Mouse (Mus musculus): Measurements from ENCODE around the gene Zdhhc17. TPM values are rescaled to one million over a fixed set of nuclear protein-coding genes. Genes with fewer than 3 reads are reported as not detected.

Gene Zdhhc17
- polyA plus RNA-seq, 2 experiments from 2014 or later: 19.7 to 22.7 TPM

DNA sequence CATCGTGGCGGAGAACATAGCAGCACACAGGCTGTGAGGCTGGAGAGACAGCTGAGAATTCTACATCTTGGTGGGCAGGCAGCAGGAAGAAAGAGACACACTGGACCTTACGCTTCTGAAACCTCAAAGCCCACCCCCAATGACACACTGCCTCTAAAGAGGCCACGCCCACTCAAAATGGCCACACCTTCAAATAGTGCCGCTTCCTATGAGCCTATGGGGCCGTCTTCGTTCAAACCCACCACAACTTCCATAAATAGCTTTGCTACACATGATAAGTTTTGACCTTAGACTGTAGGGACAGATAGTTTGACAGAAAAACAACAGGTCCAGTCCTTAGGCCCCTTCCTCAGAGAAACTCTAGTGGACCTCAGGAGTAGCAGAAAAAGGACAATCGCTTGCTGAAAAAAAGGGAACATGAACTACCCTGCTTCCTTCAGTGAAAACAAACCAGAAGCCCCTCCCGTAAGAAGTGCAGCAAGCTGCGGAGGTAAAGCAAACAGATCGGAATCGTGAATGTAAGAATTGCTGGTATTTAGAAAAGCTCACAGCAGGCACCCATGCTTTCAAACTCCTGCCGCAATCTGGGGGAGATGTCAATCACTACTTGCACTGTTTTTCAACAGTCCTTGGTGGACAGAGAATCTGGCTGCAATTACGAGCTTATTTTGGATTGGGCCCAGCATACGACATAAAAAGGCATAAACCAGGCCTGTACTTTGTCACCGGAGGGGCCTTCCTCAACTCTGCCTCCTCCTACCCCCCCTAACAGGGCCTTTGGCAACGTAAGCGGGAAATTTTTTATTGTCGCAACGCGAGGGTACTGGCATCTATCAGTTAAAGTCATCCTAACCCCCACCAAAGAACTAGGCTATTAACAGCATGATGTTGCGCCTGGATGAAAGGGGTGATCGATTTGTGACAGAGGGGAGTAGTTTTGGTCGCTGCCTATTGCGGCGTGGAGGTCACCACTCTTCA is 91.2 kb downstream of the Zdhhc17 start:
- peak; percentile 2 for ATAC-seq

DNA sequence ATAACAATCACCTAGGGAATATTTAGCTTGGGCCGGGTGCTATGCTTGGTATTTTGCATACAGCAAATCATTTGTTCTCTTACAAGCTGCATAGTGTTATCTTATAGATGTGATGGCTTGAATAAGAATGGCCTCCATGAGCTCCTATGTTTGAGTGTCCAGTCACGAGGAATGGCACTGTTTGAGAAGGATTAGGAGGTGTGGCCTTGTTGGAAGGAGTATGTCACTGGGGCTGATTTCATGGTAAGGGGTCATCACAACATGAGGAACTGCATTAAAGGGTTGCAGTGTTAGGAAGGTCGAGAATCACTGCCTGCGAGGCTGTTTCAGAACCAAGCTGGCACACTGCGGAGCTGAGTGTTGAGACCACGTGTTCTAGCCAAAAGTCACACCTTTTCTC is 92.4 kb downstream of the Zdhhc17 start:
- ATAC-seq: no peak

DNA sequence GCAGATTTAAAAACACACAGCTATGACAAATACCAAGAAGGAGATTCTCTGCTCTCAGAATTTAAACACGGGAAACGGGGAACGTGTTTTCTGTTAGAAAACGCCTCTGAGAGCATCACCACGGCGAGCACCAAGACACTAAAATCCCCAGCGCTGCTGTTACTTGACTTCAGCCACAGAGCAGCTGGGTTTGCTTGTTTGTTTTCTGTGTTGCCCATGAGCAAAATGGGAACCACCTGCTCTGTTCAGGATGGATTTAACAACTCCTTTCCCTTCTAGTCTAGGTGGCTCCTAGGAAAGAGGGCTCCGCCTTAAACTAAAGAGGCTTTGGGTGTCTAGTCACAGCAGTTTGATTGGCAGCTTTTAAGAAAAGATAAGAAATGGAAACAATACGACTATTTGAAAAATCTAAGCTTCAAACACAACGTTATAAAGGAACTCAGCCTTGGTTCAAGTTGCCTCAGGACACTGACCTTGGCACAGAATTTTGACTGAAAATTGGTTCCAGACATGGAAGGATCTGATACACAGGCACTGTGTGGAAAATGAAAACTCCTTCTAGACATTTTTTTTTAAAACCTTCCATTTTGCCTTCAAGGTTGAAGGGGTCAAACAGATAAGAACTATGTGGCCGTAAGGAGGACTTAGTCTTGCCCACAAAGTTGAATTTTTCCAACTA is 93.1 kb downstream of the Zdhhc17 start:
- no peak for ATAC-seq

DNA sequence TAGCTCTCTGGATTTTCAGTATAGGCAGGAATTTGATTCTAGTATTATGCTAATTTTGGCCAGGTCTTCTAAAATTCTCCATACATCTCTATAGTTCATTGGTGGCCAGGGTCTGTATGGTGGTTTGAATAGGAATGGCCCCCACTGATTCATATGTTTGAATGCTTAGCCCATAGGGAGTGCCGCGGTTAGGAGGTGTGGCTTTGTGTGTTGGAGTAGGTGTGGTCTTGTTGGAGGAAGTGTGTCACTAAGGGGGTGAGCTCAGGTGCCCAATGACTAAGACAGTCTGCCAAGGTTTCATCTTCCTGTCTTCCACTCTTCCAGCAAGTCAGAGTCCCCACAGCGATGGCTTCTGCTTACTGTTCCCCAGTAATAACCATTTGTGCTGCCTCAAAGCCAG is 106.1 kb downstream of the Zdhhc17 start:
- no peak for ATAC-seq

GRCm38 (mm10) chr10:110899744-110900501 is 110.0 kb downstream of the Zdhhc17 start:
- ATAC-seq: no peak

Other genes starting within 250 kb of the Zdhhc17 start
- gene Csrp2, start 90.4 kb downstream of the Zdhhc17 start, polyA plus RNA-seq (2017; shearing (Covaris generic)): 1 to 10 TPM; 3.1 to 7.4 TPM
- gene Osbpl8, start 154.6 kb upstream of the Zdhhc17 start, polyA plus RNA-seq (2017; shearing (Covaris generic)): 10 to 100 TPM; 12.9 to 13.2 TPM